Mouse (Mus musculus) cortical plate, adult 2 months (tissue): Measurements from ENCODE around the gene 9930111J21Rik2.

Experiments
- CTCF ChIP-seq: fragments of 200-500 bp; IDR thresholded peaks from 2 replicates; pipeline ENCODE4 v1.5.1; 2011; ENCODE audit warnings: mild to moderate bottlenecking, control low read depth, low read length; ENCODE audit not compliant: insufficient read depth; ENCODE audit errors: extremely low read depth
- POLR2A ChIP-seq: fragments of 200-500 bp; IDR thresholded peaks from 2 replicates; pipeline ENCODE4 v1.6.1; 2011; ENCODE audit warnings: mild to moderate bottlenecking, low read length, control low read depth; ENCODE audit not compliant: insufficient read depth; ENCODE audit errors: extremely low read depth

GRCm38 (mm10) chr11:49092053-49092586 lies 41.1 kb upstream of the 9930111J21Rik2 start:
- TF ChIP-seq POLR2A: no peak
- TF ChIP-seq CTCF: no peak
